Mouse (Mus musculus) layer of hippocampus, adult 9-10 months (tissue): ENCODE results near the gene Cyp19a1.

ENCODE experiments used
- DNase-seq: peaks from one replicate; pipeline ENCODE4 v3.0.0; 2022; ENCODE audit warnings: low spot score

Cyp19a1 gene

GRCm38 (mm10) chr9:54268010-54268409, at the start of gene Cyp19a1:
TSS of gene Cyp19a1 (minus strand) at chr9:54268110.
- DNase-seq, result no peak

- DNase-seq, result no peak
These were observed 48.5 kb upstream of the Cyp19a1 start for GRCm38 (mm10) chr9:54316363-54316762.

GRCm38 (mm10) chr9:54308751-54309358, 40.9 kb upstream of the Cyp19a1 start:
- DNase-seq, result no peak

GRCm38 (mm10) chr9:54308209-54308608, 40.3 kb upstream of the Cyp19a1 start:
- DNase-seq, result no peak

GRCm38 (mm10) chr9:54301255-54301654, 33.3 kb upstream of the Cyp19a1 start:
- peak; percentile 24 for DNase-seq

- no peak for DNase-seq
These were observed 31.9 kb upstream of the Cyp19a1 start for GRCm38 (mm10) chr9:54299792-54300191.

GRCm38 (mm10) chr9:54299389-54299788, 31.5 kb upstream of the Cyp19a1 start:
- DNase-seq, result no peak

GRCm38 (mm10) chr9:54287804-54288203, 19.9 kb upstream of the Cyp19a1 start:
- DNase-seq, result no peak

- DNase-seq, result no peak
These were observed 18.5 kb upstream of the Cyp19a1 start, which contains the start of gene Gldn for GRCm38 (mm10) chr9:54286331-54286987. TSS of gene Gldn (plus strand) at chr9:54286486.

- DNase-seq, result no peak
These were observed 11.2 kb upstream of the Cyp19a1 start for GRCm38 (mm10) chr9:54279046-54279589.

GRCm38 (mm10) chr9:54275283-54275682, 7.4 kb upstream of the Cyp19a1 start:
- DNase-seq, result no peak

- DNase-seq, result no peak
These were observed 3.0 kb upstream of the Cyp19a1 start for GRCm38 (mm10) chr9:54270889-54271288.

- DNase-seq, result no peak
These were observed 2.1 kb upstream of the Cyp19a1 start for GRCm38 (mm10) chr9:54269987-54270386.

GRCm38 (mm10) chr9:54264754-54265153, 3.2 kb downstream of the Cyp19a1 start:
- DNase-seq, result no peak

GRCm38 (mm10) chr9:54244869-54245665, 22.8 kb downstream of the Cyp19a1 start:
- DNase-seq, result peak; percentile 15

GRCm38 (mm10) chr9:54227580-54227979, 40.3 kb downstream of the Cyp19a1 start:
- DNase-seq, result no peak

GRCm38 (mm10) chr9:54216511-54216910, 51.4 kb downstream of the Cyp19a1 start:
- no peak for DNase-seq

GRCm38 (mm10) chr9:54214881-54215280, 53.0 kb downstream of the Cyp19a1 start:
- DNase-seq, result peak; percentile 3

GRCm38 (mm10) chr9:54194790-54195189, 73.1 kb downstream of the Cyp19a1 start:
- DNase-seq, result no peak

- DNase-seq, result no peak
These were observed 76.5 kb downstream of the Cyp19a1 start for GRCm38 (mm10) chr9:54191435-54191834.

- DNase-seq, result no peak
These were observed 85.4 kb downstream of the Cyp19a1 start for GRCm38 (mm10) chr9:54182484-54182883.

GRCm38 (mm10) chr9:54181330-54181729, 86.6 kb downstream of the Cyp19a1 start:
- peak; percentile 39 for DNase-seq

- no peak for DNase-seq
These were observed 87.7 kb downstream of the Cyp19a1 start for GRCm38 (mm10) chr9:54180216-54180615.
